Mouse (Mus musculus) E14TG2a.4 (cell line): ENCODE measurements around the gene Cnnm2.

ENCODE experiments used
- CTCF ChIP-seq: conservative IDR thresholded peaks from 2 replicates; pipeline ENCODE4 v1.5.1; 2014; ENCODE audit warnings: low read length
- POU5F1 ChIP-seq: IDR thresholded peaks from 2 replicates; pipeline ENCODE4 v1.6.1; 2014; ENCODE audit warnings: low read length, borderline replicate concordance

- TF ChIP-seq CTCF (no peak), POU5F1 (no peak)
Observed at GRCm38 (mm10) chr19:46789782-46790181, 28.4 kb downstream of the Cnnm2 start.
